ENCODE assay signal across 12 mouse cellular contexts in genomic region chr8:78719279-78720040, GRCm38 (mm10).
DNase-seq lines count a peak whose midpoint lies in the region; ATAC-seq and TF ChIP-seq lines count a peak whose summit lies in the region.
"Had no signal": no experiment of that assay in that cellular context is flagged by ENCODE, and none has a peak within 500 bp of the region (broad histone marks: within the 10 kb centered on the region; RNA-seq: fewer than 3 reads in every experiment).

No protein-coding gene starts in this region.

- H3K27me3 ChIP-seq in kidney, embryonic 15.5 days: no peaks in the 10 kb centered on the region
- H3K27me3 ChIP-seq in testis, adult 2 months (ENCODE audit: control insufficient read depth, insufficient read depth, low read length): no peaks in the 10 kb centered on the region
- H3K27me3 ChIP-seq in stomach, embryonic 16.5 days (ENCODE audit: control insufficient read depth, insufficient read depth, low read length): no peaks in the 10 kb centered on the region
- H3K27me3 ChIP-seq: hindbrain, embryonic 15.5 days; limb, embryonic 15.5 days; midbrain, embryonic 13.5 days had no signal

- H3K4me1 ChIP-seq in kidney, embryonic 15.5 days: peaks cover 22% of the 10 kb centered on the region
- H3K4me1 ChIP-seq in testis, adult 2 months (ENCODE audit: control insufficient read depth, insufficient read depth, low read length): no peaks in the 10 kb centered on the region; the same call in 1 of the 2 replicates
- no peaks in the 10 kb centered on the region for H3K4me1 ChIP-seq in bone marrow, adult 2 months (ENCODE audit: control insufficient read depth, insufficient read depth, low read length)
- H3K4me1 ChIP-seq in stomach, embryonic 16.5 days (ENCODE audit: control insufficient read depth, insufficient read depth, low read length): peaks cover 9% of the 10 kb centered on the region; the same call in 1 of the 2 replicates
- H3K4me1 ChIP-seq: hindbrain, embryonic 15.5 days; limb, embryonic 15.5 days; midbrain, embryonic 13.5 days had no signal

- H3K36me3 ChIP-seq in kidney, embryonic 15.5 days: 0 out of 2 replicates have a peak, but pooled peaks cover 4% of the 10 kb centered on the region
- H3K36me3 ChIP-seq in testis, adult 2 months (ENCODE audit: control insufficient read depth, insufficient read depth, low read length): no peaks in the 10 kb centered on the region
- H3K36me3 ChIP-seq in stomach, embryonic 16.5 days (ENCODE audit: control insufficient read depth, insufficient read depth, low read length): 0 out of 2 replicates have a peak, but pooled peaks cover 4% of the 10 kb centered on the region
- H3K36me3 ChIP-seq: hindbrain, embryonic 15.5 days had no signal

- no peak overlapping the region for H3K4me2 ChIP-seq in kidney, embryonic 15.5 days
- H3K4me2 ChIP-seq in stomach, embryonic 16.5 days (ENCODE audit: low read depth, low read length): no peak overlapping the region
- H3K4me2 ChIP-seq: hindbrain, embryonic 15.5 days; limb, embryonic 15.5 days; midbrain, embryonic 13.5 days had no signal

- H3K9me3 ChIP-seq in kidney, embryonic 15.5 days (replicated peaks): no peaks in the 10 kb centered on the region
- H3K9me3 ChIP-seq in stomach, embryonic 16.5 days (replicated peaks; ENCODE audit: control insufficient read depth, low read length): peaks cover 6% of the 10 kb centered on the region; the same call in 1 of the 2 replicates
- H3K9me3 ChIP-seq: hindbrain, embryonic 15.5 days; limb, embryonic 15.5 days; midbrain, embryonic 13.5 days had no signal

- no peak for TF ChIP-seq POLR2A in testis, adult 2 months (IDR thresholded peaks at IDR 0.05; ENCODE audit: control insufficient read depth, low read depth, low read length)
- no peak for TF ChIP-seq POLR2A in bone marrow, adult 2 months (IDR thresholded peaks at IDR 0.05; ENCODE audit: borderline replicate concordance, control insufficient read depth, low read depth, low read length)

- H3K4me3 ChIP-seq in kidney, embryonic 15.5 days (replicated peaks): no peak overlapping the region
- no peak overlapping the region for H3K4me3 ChIP-seq in testis, adult 2 months (ENCODE audit: control insufficient read depth, low read depth, low read length)
- no peak overlapping the region for H3K4me3 ChIP-seq in bone marrow, adult 2 months (replicated peaks; ENCODE audit: control insufficient read depth, low read depth, low read length)
- no peak overlapping the region for H3K4me3 ChIP-seq in stomach, embryonic 16.5 days (replicated peaks; ENCODE audit: low read length)
- H3K4me3 ChIP-seq: hindbrain, embryonic 15.5 days; limb, embryonic 15.5 days; midbrain, embryonic 13.5 days had no signal

- ATAC-seq in kidney, embryonic 15.5 days (replicated peaks; ENCODE audit: low FRiP score): no peak
- ATAC-seq in stomach, embryonic 16.5 days (ENCODE audit: insufficient read depth, low FRiP score): no peak
- ATAC-seq: midbrain, embryonic 13.5 days had no signal

- DNase-seq in kidney, postnatal 10 days: no peak
- DNase-seq in testis, postnatal 14 days (ENCODE audit: low spot score): no peak
- no peak for DNase-seq in urinary bladder, postnatal 25 days (ENCODE audit: low spot score)
- DNase-seq in layer of hippocampus, adult 9-11 months: no peak
- DNase-seq: gastrocnemius, postnatal 14 days had no signal

- TF ChIP-seq CTCF in testis, adult 2 months (IDR thresholded peaks at IDR 0.05; ENCODE audit: control insufficient read depth, insufficient read depth, insufficient replicate concordance, low read depth, low read length): peak; percentile 63; the same call in 1 of the 2 replicates
- peak; percentile 30; the same call in 1 of the 2 replicates for TF ChIP-seq CTCF in bone marrow, adult 2 months (IDR thresholded peaks at IDR 0.05; ENCODE audit: control insufficient read depth, insufficient read depth, low read length)

- H3K9ac ChIP-seq in kidney, embryonic 15.5 days: no peak overlapping the region
- no peak overlapping the region for H3K9ac ChIP-seq in stomach, embryonic 16.5 days (ENCODE audit: low read length)
- H3K9ac ChIP-seq: hindbrain, embryonic 15.5 days; limb, embryonic 15.5 days; midbrain, embryonic 13.5 days had no signal

- 76% methylated on average over 10 of the region's 10 CpGs for WGBS in kidney, embryonic 15.5 days
- 91% methylated on average over 10 of the region's 10 CpGs for WGBS in bone marrow, adult 2 months
- WGBS in stomach, embryonic 16.5 days: 81% methylated on average over 10 of the region's 10 CpGs

- H3K27ac ChIP-seq in kidney, embryonic 15.5 days: peak overlapping the region; percentile 51; the same call in 1 of the 2 replicates
- no peak overlapping the region for H3K27ac ChIP-seq in testis, adult 2 months (ENCODE audit: control insufficient read depth, insufficient read depth, low read depth, low read length)
- H3K27ac ChIP-seq in bone marrow, adult 2 months (ENCODE audit: control insufficient read depth, insufficient read depth, low read depth, low read length, poor library complexity): no peak overlapping the region
- H3K27ac ChIP-seq in stomach, embryonic 16.5 days (ENCODE audit: low read length): 0 out of 2 replicates have a peak overlapping the region, but pooled peaks have one; percentile 11
- H3K27ac ChIP-seq: hindbrain, embryonic 15.5 days; limb, embryonic 15.5 days; midbrain, embryonic 13.5 days had no signal

Comparison
In these comparisons a context has a peak if more than half of its experiments do, and no peak if none do; other contexts are left out.
1. H3K27ac ChIP-seq: peak in kidney, embryonic 15.5 days (single experiment) and stomach, embryonic 16.5 days (single experiment); none in testis, adult 2 months (single experiment) and bone marrow, adult 2 months (single experiment).